Mouse (Mus musculus) liver, embryonic 14.5 days (tissue): ENCODE data around the gene Arhgap24.

Experiments
- CTCF ChIP-seq: IDR thresholded peaks from 2 replicates; pipeline ENCODE4 v1.5.1; 2016; ENCODE audit warnings: antibody characterized with exemption, low read depth, control low read depth
- EP300 ChIP-seq: IDR thresholded peaks from 2 replicates; pipeline ENCODE4 v1.6.1; 2016; ENCODE audit warnings: antibody characterized with exemption, low read depth

GRCm38 (mm10) chr5:102614081-102614480, 132.9 kb downstream of the Arhgap24 start:
- TF ChIP-seq EP300: no peak
- no peak for TF ChIP-seq CTCF
